Mouse (Mus musculus) heart, postnatal 36 days (tissue): Measurements from ENCODE around the gene Gm3127. TPM values are rescaled to one million over a fixed set of nuclear protein-coding genes. Genes with fewer than 3 reads are reported as not detected.
"Not testable (repeated sequence)": the region's sequence is repeated elsewhere in the genome, so short reads cannot be mapped to it uniquely, and the experiment has no call there.

Source experiments
- DNase-seq, 2 experiments: peaks; one replicate each; pipeline ENCODE4 v3.0.0; 2021 to 2022
- intact Hi-C: fragments of 180-260 bp; cut with DNase I; formaldehyde crosslinking; loops from one replicate; pipeline ENCODE4 v1.15.1; 2025
- total RNA-seq, 2 experiments: library from RNA; stranded (reverse); gene quantifications; 2 replicates each; pipeline ENCODE4 v1.2.3; 2021

The Gm3127 gene
- total RNA-seq = not detected

DNA sequence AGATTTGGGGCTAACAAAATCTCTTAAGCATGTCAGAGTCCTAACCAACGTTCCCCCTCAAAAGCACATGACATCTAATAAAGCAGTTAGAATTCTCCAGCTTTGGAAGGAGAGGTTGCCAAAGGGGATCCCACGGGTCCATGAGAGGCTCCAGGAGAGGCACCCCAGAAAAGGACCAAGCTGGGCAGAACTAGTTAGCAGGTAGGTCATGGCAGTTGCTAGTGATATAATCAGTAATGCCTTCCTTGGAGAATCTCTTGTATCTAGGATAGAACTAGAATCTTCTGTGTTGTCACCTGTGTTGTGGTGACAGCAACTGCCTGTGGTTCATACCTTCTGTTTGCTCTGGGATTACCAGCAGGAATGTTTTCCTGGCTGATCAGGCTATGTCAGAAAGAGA, at the start of gene Gm3127:
TSS of gene Gm3127 (plus strand) at position 301 of the 400 bp plus-strand sequence.
- DNase-seq, intact Hi-C loops: not testable (repeated sequence)

DNA sequence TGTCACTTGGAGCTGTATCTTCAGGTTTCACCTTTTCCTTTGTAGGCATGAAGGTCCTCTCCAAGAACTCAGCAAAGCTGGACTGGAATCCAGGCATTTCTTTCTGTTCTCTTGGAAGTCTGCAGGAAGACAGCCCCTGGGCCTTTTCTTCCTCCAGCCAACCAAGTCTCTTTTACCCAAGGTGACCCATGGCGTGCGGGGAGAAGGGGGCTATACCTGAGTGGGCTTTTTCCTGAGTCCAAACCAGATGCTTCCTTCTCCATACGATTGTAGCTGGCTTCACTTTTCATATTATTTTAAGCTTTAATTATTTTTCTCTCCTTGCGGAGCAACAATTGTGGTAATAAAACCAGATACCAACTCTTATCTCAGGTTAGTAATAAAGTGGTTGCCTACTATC, 23.2 kb upstream of the Gm3127 start:
- DNase-seq, intact Hi-C loops: not testable (repeated sequence)

DNA sequence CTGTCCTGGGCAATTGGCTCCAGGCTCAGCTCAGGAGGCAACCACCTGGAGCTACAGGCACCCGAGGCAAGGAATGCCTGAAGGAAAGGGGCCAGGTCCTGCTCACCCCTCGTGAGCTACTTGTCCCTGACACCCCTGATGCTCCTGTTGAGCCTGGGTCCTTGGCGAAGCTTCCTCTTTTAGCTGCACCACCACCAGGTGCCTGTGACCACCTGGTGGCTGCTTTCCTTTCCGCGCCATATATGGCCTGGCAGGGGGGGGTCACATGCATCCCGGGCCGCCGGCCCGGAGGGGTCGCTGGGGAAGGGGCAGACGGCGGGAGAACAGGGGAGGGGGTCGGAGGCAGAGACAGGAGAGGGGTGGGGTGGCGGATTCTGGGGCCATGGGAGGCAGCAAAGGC, 17.2 kb downstream of the Gm3127 start:
- intact Hi-C loops = not testable (repeated sequence)
- peak in 1 of 2 experiments; percentile 1 for DNase-seq

DNA sequence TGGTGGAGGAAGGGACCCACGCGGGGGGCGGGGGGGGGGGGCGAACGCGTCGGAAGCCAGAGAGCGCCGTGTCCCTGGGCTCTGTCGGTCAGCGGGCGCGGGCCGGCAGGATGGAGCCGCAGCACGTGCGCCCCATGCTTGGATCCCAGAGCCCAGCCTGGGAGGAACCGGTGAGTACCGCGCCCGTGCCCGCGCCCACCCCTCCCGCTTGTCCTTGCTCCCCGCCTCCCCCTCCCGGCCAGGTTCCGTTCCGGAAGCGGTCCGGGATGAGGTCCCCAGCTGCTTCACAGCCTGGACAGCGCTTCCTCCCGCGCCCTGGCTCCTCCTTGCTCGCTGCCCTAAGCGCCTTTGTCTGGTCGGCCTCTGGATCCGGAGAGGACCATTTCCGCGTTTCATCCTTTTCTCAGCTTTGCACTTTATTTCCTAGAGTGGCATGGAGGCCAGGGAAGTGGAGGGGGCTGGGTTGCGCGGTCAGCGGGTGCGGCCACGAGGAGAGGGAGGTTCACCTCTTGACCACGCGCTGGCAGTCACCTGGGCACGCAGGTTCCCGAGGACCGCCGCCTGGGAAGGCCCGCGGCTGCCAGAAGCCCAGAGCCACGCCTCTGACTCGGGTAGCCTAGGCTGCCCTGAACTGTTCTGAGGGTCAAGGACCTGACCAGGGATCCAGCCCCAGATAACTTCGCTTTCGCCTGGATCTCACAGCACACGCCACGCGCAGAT, 17.8 kb downstream of the Gm3127 start, which contains the start of gene Gm2974:
TSS of gene Gm2974 (plus strand) at position 86 of the 720 bp plus-strand sequence.
- DNase-seq = peak; percentile 1 to 17
- intact Hi-C loops = not testable (repeated sequence)

DNA sequence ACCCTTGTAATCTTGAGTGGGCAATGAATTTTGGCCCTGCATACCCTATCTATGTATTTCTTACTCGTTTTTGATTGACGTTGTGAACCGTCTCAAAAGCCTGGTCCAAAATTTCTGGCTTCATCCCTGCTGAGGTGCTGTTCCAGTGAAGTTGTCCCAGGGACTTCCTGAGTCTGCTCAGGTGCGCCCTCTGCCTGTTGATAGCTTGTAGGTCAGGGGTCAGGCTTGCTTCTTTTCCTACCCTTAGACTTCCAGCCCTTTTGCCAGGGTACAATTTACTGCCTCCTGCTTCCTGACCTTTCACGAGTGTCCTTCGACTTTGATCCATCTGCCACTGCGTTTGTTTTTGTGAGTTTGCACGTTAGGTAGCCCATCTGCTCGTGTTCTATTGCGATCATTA, 18.5 kb downstream of the Gm3127 start:
- intact Hi-C loops, DNase-seq: not testable (repeated sequence)

Other genes with a start within 250 kb of the Gm3127 start
- not detected for gene Gm3029, start 233.3 kb upstream of the Gm3127 start, total RNA-seq
- gene Gm3095, start 201.5 kb upstream of the Gm3127 start, total RNA-seq = not detected
- not detected for gene Gm3099, start 166.6 kb upstream of the Gm3127 start, total RNA-seq
- gene Gm5796, start 141.1 kb upstream of the Gm3127 start, total RNA-seq = 1 to 10 TPM in 1 of 2 experiments, under 1 TPM in 1; 0.28 to 1.2 TPM
- gene Gm3115, start 80.9 kb upstream of the Gm3127 start, total RNA-seq = under 1 TPM in 1 of 2 experiments, not detected in 1; 0.16 TPM
- under 1 TPM; 0.16 to 0.78 TPM for gene Gm8108, start 54.5 kb upstream of the Gm3127 start, total RNA-seq
- gene Gm2974, start 17.5 kb downstream of the Gm3127 start, total RNA-seq = under 1 TPM in 1 of 2 experiments, not detected in 1; 0.17 TPM
- gene Gm3138, start 84.6 kb downstream of the Gm3127 start, total RNA-seq = not detected
- not detected for gene Gm3149, start 152.3 kb downstream of the Gm3127 start, total RNA-seq
- not detected for gene 2610042L04Rik, start 169.7 kb downstream of the Gm3127 start, total RNA-seq
- gene Gm3159, start 232.5 kb downstream of the Gm3127 start, total RNA-seq = not detected